Mouse (Mus musculus): ENCODE measurements around the gene Ceacam2.
A peak's percentile ranks its signal among the peaks of the same experiment; 100 is the strongest.
"Not testable (repeated sequence)": the region's sequence is repeated elsewhere in the genome, so short reads cannot be mapped to it uniquely, and the experiment has no call there.

The Ceacam2 gene

DNA sequence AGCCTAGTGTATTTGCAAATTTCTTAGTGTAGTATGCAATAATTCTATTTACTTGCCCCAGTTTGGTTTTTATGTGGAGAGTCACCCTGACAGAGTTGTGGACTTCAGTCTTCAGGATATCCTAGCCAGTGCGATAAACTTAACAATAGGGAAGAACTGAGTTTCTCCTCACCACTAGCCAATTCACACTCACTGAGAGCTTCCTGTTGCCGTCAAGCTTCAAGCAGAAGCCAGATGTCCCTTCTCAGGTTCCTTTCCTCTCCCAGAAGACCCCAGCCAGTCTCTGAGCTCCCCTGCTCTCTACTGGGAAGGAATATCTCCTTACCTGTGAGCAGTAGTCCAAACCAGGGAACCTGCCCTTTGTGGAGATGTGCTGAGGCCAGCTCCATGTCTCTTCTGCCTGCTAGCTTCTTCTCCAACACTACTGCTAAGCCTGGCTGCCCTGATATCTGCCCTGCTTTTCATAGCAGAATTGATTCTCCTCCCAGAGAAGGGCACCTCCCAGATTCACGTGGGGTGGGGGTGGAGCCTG lies at the start of gene Ceacam2:
Ceacam2 (minus strand) TSS at position 482 of the 532 bp plus-strand sequence.
- DNase-seq: not testable (repeated sequence)

DNA sequence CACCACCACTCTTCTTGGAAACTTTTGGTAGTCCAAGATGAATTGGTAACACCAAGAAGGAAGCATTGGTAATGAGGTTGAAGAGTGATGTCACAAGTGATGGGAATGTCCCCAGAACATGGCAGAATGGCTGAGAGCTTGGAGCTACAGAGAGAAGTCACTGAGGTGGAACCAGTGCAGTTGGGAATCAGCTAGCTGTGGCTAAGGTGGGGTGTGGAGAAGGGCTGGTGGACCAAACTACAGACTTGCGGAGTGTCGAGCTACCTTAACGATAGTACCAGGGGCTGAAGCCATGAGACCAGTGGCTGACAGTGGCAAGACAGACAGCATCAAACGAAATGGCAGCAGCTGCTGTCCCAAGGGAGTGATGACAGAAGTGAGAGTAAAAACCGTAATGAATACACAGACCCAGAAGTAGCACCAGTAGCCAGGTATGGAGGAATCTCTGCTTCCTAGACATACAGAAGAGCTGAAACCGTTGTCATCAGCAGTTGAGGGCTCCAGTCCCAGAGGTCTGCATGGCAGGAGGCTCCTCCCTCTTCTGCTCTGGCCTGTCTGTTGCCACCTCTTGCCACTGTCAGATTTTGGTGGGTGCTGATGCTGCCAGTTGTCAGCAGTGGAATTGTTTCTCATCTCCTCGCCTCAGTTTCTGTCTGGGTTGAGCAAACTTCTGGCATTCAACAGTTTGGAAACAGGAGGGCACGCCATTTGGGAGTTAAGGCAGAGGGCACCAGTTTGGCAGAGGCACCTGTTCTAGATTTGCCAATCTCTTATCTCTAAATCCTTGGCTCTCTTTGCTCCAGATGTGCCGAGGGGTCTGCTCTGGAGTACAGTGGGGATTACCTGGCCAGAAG lies 45.9 kb upstream of the Ceacam2 start:
- DNase-seq: no peak

DNA sequence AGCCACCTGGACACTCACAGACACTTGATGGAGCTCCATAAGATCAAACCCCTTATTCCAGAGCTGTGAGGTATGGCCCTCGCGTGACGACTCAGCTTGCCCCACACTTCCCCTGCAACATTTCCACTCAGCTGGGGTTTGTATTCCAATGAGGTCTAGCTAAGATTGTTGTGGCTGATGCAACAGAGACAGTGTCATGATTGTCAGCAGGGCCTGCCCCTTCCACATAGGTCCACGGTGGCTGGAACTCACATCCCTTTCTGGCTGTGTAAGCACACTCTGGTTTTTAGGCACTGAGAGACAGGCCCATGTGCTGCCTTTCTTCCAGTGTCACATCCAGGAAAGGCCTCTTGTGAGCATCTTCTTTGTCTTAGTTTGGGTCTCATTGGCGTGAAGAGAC lies 45.0 kb upstream of the Ceacam2 start:
- no peak for DNase-seq

DNA sequence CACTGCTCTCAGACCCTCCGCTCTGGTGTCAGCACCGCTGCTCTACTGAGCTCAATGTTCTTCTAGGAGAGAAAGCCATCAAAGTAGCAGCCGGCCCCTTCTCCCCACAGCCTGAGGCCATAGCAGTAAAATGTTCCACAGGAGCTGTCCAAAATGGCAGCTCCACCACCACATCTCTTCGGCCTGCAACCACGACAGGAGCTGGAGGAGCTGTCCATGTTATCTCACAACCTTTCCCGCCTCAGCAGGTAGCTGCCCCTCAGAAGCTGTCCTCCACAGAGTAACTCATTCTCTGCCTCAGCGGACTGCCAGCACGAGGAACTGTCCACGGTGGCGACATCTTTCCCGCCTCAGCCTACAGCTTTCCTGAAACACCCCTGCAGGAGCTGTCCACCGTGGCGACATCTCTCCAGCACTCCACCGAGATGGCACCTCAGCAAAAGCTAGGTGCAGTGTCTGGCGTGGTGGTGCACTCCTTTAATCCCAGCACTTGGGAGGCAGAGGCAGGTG lies 42.7 kb upstream of the Ceacam2 start:
- DNase-seq: no peak

DNA sequence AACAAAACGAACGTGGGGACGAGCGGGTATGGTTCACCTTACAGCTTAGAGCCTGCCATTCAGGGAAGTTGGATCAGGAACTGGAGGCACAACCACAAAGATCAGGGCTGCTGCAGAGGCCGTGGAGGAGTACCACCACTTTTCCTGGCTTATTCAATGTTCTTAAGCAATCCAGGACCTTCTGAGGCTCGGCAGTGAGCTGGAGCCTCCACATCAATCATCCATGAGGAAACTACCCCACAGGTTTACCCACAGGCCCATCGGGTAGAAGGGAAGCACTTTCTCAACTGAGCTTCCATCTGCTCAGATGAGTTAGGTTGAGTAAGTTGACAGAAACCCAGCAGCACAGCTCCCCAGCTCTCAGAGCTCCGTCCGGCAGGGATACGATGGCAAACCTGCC lies 39.8 kb upstream of the Ceacam2 start:
- no peak for DNase-seq

DNA sequence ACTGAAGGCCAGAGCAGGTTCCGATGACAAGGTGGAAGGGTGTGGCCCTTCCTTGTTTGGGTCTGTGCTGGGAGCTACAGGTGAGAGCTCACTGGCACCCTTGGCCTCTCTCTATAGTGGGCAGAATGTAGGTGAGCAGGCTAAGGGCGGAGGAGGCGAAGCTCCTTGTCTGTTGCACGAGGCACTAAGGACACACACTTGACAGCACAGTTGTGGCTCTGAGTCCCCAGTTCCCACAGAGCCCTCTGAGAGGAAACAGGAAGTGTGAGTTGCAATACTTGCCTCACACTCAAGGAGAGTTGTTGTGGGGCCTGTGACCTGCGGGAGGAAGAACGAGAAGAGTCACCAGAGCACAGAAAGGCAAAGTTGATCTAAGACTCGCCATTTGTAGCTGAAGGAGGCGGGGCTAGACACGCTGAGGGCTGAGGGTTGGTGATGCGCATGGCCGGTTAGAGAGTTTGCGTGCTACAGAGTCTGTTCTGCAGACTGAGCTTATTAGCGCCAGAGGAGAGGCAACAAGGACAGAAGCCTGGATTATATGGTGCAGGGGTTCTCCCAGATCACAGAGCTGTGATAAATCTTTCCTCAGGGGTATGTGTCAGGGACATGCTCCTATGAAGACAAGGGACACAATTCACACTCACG lies 37.3 kb upstream of the Ceacam2 start:
- not testable (repeated sequence) for DNase-seq

DNA sequence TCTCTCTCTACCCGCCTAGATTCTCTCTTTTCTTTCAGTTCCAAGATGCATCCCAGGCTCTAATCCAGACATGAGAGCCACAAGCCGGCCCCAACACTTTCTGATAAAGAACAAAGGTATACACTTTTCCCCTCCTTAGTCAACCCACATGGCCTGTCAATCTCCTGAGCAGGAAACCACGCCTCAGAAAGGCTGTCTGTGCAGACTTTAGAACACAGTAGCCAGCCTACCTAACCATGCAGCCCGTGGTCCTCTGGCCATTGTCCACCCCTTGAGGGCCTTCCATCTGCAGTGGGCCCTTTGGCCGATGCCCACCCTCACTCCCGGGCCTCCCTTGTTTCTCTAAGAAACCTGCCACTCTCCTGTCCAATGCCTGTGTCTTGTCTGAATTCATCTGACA lies 36.7 kb upstream of the Ceacam2 start:
- DNase-seq: not testable (repeated sequence)

DNA sequence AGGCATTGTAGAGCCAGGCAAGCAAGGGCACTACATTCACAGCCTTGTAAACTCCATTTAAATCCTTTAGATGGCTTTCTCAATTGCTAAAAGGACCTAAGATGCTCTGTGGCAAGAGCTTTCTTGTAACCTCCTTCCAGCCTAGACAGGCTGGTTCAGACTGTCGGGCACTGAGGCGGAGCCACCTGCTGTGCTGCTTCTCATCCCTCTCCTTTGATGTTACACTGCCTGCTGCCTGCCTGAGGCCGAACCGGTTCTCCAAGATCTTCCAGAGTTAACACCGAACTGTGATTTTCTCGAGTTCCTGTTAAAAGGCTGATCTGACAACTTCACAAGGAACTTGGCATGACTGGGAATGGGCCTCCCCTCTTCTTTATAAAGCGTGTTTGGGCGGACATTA lies 36.2 kb upstream of the Ceacam2 start:
- no peak for DNase-seq

DNA sequence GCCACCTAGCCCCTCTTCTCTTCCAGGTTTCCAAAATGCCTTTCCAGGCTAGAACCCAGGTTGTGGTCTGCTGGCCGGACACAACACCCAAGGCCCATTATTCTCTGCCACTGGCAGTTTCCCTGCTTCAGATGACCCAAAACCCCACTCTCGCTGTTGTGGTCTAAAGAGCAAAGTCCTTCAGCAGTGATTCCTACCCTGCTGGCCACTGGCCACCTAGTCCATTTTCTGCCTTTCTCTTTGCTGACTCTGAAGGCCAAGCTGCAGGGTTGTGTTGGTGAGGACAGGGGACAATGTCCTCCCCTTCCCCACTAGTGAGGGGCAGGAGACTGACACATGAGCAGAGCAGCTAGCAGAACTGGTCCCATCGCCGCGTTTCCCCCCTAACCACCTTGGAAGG lies 35.4 kb upstream of the Ceacam2 start:
- DNase-seq: no peak

DNA sequence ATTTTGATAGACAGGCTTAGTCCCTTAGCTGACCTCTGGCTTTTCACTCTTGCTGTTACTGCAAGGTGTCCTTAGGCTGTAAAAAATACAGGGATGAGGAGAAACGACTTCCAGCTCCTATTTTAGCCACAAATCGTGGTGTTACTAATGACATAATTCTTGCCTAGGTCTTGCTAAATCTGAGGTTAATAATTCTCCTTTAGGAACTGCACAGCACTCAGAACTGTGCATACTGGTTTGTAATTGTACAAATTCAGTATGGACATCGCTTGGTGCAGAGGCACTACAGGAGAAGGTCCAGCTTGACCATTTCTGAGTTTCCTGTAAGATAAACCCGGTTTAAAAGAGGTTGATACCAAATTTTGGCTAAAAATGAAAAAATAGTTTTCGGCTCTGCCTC lies 34.1 kb upstream of the Ceacam2 start:
- DNase-seq: not testable (repeated sequence)

DNA sequence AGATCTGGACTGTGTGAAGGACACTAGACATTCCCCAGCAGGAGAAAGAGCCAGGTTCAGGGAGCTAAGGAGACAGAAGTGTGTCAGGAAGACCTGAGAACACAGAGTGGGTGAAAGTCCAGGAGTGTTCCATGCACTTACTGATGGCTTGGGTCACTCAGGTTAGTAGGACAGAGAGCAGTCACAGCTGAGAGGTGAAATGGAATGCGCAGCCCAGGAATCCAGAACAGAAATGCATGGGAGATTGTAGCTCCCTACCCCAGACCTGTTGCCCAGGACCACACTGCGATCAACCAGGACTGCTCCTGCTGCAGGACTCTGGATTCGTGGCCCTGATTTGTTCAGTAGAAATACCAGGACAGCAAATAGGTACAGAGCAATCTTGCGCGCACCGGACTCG lies 29.1 kb upstream of the Ceacam2 start:
- DNase-seq: no peak

DNA sequence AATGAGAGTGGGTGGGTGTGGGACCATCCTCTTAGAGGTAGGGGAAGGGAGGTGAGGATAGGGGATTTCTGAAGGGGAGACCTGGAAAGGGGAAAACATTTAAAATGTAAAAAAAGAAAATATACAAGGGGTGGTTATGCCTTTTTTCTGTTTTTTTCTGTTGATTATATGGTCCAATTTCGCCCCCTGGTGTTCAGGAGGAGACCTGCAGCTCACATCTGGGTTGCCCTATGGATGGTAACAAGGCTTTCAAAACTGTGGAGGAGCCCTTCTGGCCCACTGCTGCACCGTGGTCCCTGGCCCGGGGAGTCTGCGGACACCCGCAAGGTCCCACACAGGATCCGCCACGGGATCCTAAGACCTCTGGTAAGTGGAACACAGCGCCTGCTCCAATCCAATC lies 1.8 kb upstream of the Ceacam2 start:
- DNase-seq: peak; percentile 6

DNA sequence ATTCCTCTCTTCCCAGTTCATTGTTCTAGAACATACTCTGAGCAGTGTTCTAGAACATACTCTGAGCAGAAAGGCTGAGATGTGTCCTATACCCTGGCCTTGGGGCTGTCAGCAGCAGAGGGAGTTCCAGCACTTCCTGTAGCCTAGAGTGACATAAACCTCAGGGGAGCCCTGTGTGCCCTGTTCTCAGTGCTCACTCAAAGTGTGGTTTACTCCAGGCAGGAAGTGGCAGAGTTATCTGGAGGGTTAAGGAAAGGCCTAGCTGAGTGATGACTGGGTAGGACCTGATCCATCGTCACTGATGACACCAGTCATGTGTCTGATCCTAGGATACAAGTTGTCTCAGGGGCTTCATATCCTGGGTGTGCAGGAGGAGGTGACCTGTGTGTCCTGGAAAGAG lies 297 bp upstream of the Ceacam2 start:
- DNase-seq: not testable (repeated sequence)

DNA sequence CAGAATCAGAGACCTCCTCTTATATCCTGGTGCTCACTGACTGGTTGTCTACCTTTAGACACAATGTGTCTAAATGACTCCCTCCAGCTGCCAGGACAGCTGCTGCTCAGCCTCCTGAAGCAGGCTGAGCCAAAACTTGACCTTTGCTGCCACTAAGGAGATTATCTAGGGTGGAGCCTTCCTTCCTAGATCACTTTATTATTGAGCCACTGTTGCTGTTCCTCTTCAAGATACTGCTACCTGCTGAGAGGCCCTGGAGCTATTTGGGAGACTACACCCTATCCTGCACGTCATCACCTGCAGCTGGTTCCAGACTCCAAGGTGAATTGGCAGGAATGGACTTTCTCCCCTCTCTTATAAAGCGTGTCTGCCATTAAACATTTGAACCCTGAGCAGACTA lies 8.8 kb downstream of the Ceacam2 start:
- DNase-seq: no peak

DNA sequence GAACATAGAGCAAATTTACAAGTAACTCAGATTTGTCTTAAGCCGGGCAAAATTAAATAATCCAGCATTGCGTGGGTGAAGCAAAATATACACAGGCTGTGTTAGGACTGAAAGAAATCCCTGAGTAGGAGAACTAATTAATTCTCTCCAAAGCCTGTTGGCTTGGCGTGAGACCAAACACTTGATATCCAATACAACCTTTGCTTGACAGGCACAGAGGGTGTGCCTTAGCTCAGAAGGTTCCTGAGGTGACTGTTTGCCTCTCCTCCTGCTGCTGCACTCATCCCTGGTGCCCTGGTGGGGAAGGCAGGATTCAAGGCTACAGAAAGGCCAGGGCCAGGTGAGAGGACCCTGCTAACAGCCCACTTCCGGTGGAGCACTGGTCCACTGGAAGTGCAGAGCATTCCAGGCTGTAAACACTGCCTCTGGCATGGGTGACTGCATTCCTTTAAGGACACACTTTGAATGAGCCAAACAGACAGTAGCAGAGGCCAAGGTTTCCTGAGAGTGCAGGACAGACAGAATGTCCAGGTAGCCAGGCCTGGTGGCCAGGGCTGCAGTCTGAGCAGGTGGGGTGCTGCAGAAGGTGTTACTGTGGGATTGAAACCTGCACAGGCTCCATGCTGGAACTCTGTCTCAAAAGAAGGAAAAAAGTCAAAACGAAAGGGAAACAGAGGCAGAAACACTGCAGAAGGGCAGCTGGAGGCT lies 23.4 kb downstream of the Ceacam2 start:
- DNase-seq: not testable (repeated sequence)

DNA sequence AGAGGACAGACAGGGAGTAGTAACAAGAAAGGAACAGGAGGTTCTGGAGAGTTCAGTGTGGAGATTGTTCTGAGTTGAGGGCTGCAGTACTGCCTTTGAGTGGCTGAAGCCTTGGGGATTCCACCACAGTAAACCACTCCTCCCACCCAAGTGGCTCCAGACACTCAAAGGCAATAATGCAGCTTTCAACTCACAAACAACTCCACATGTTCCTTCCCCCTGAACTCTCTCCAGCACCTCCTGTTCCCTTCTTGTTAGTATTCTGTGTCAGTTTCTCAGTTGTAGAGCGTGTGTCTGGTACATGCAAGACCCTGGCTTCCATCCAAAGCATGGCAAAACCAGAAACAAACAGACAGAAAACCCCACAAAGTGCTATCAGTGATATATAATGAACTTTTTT lies 24.0 kb downstream of the Ceacam2 start:
- not testable (repeated sequence) for DNase-seq

DNA sequence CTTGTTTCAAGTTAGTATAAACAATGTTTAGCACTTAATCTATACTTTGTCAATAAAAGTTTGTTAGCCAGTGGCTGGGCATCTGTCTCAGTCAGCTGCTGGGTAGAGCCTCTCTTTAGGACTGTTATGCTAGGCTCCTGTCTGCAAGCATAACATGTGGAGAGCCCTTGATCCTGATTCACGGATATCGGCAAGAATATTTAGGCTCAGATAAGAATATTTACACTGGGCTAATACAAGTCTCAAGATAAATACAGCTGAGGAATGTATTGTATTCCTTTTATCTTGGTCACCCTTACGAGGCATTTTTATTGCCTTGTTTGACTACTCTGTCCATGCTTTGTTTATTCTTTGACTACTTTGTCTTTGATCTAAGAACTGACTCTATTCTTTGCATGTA lies 29.7 kb downstream of the Ceacam2 start:
- DNase-seq: no peak

DNA sequence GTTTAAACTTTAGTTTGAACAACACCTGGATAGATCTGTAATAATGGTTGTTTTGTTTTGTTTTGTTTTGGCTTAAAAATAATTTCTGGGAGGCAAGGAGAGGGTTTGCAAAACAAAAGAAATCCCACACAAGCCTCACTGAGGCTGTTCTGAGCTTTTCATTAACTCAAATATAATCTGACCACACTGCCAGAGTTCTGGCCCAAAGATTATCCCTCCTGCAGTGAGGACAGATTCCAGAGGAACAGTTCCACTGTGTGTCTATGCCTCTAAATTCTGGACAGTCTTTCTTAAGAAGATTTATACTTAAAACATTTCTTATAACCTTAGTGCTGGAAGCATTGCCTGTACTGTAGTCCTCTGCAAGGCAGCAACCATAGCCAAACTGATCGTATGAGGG lies 45.0 kb downstream of the Ceacam2 start:
- no peak for DNase-seq

DNA sequence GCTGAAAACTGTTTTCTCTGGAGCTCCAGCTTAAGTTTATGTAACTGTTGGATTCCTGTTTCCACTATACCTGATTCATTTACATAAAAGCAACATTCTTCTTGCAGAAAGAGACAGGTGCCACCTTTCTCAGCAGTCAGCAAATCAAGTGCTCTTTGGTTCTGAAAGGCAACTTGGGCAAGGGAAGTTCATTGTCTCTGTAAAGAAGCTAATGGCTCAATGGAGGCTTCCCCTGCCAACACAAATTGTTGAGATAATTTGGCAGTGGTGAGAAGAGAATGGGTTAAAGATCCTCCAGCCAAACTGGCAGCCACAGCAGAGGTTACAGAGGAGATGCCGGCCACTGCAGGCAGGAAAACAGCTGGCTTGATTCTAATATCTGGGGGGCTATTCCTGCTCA lies 49.0 kb downstream of the Ceacam2 start:
- not testable (repeated sequence) for DNase-seq

DNA sequence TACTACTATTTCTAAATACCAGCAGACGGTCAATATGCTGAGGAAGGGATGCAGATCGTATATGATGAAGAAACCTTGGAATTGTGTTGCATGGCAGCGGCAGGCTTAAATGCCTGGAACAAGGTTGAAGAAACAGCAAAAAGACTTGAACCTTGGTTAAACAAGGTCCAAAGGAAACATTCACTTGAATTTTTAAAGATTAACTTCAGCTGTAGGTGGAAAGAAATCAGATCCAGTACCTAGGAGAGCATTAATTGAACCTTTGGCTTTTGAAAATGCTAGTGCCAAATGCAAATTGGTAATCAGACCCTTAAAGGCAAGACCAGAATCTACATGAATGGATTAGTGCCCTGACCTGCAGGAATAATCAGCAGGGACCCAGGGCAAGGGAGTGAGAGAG lies 50.3 kb downstream of the Ceacam2 start:
- DNase-seq: not testable (repeated sequence)

DNA sequence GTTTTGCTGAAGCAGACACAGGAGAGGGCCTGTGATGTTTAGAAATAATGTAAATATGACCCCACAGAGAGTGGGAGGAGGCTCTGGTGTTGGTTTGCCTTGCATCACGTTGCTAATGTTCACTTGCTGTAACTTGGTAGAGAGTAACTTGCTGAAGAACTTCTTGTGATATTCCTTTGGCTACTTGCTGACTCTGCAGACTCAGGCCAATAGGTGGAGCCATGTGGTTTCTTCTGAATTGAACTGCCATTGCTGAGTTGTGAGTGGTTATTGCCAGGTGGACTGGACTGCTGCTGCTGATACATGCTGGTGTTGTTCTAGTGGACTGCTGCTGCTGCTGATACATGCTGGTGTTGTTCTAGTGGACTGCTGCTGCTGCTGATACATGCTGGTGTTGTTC lies 53.5 kb downstream of the Ceacam2 start:
- DNase-seq: no peak

DNA sequence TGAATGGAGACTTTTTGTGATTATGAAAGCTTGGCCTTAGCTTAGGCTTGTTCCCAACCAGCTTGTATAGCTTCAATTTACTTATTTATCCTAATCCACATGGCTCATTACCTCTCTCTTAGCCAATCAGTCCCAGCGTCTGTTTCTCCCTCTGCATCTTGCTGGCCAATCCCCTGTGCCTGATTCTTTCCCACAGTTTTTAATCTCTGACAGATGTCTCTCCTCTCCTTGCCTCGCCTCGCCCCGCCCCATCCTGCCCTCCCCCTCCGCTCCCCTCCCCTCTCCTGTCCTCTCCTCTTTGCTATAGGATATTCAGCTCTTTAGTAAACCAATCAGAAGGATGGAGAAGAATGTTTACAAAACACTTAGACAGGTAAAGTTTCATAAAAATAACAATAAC lies 54.6 kb downstream of the Ceacam2 start:
- peak; percentile 61 for DNase-seq

DNA sequence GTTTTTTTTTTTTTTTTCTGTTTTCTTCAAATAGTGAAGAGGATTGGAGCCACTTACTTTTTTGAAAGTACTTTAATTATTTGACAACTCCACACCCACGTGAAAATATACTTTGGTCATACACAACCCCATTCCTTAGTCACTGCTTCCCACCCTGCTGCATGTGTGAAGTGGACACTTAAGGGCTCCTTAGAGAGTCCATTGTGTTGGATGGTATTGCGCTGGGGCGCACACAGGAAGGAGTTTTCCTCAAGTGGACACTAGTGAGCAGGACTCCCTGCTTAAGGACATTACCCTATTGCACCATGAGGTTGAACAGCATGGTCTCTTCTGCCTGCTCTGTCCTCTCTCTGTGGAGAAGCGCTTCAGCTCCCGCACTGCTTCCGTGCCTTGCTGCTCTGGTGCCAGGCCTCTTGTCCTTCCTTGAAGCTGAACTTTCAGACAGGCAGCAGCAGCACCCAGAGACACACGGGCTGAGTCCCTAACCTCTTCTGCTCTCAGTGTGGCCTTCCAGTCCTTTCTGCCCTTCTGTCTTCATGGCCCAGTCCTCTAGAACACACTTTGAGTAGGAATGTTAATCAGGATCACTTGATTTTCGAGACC lies 56.4 kb downstream of the Ceacam2 start:
- DNase-seq: no peak
